Mouse (Mus musculus) midbrain, embryonic 11.5 days (tissue): ENCODE data around the gene Grpel1. TPM values are rescaled to one million over a fixed set of nuclear protein-coding genes. Genes with fewer than 3 reads are reported as not detected.

Experiments used
- ATAC-seq: fragments of 200-750 bp; cut with Nextera tagmentation; 2 replicates; pipeline ENCODE4 v1.8.0; 2017; ENCODE audit warnings: moderate TSS enrichment, moderate library complexity; ENCODE audit not compliant: low FRiP score
- DNase-seq: peaks from one replicate; pipeline ENCODE4 v3.0.0; 2015; ENCODE audit warnings: low spot score; ENCODE audit errors: missing footprints
- H3K27ac ChIP-seq: fragments of 300-500 bp; sonication (generic); 2 replicates; pipeline ENCODE4 v1.5.1; 2014; ENCODE audit warnings: low read depth, low read length
- H3K27me3 ChIP-seq: fragments of 300-500 bp; sonication (generic); 2 replicates; pipeline ENCODE4 v1.6.1; 2014; ENCODE audit warnings: mild to moderate bottlenecking, low read length, moderate library complexity, mixed read lengths; ENCODE audit not compliant: control insufficient read depth, insufficient read depth
- H3K36me3 ChIP-seq: fragments of 300-500 bp; sonication (generic); 2 replicates; pipeline ENCODE4 v1.6.1; 2014; ENCODE audit warnings: mild to moderate bottlenecking, low read length, moderate library complexity, mixed read lengths; ENCODE audit not compliant: control insufficient read depth, insufficient read depth
- H3K4me1 ChIP-seq: fragments of 300-500 bp; sonication (generic); 2 replicates; pipeline ENCODE4 v1.6.1; 2014; ENCODE audit warnings: low read length; ENCODE audit not compliant: control insufficient read depth, insufficient read depth
- H3K4me2 ChIP-seq: fragments of 300-500 bp; sonication (generic); 2 replicates; pipeline ENCODE4 v1.6.1; 2014; ENCODE audit warnings: mild to moderate bottlenecking, moderate library complexity
- H3K4me3 ChIP-seq: fragments of 300-500 bp; sonication (generic); 2 replicates; pipeline ENCODE4 v1.5.1; 2014; ENCODE audit warnings: low read depth, low read length
- H3K9ac ChIP-seq: fragments of 300-500 bp; sonication (generic); 2 replicates; pipeline ENCODE4 v1.6.1; 2014; ENCODE audit warnings: low read length
- H3K9me3 ChIP-seq: fragments of 300-500 bp; sonication (generic); 2 replicates; pipeline ENCODE4 v1.6.1; 2016; ENCODE audit warnings: low read length; ENCODE audit not compliant: control insufficient read depth
- WGBS: fragments of 180-500 bp; shearing (Covaris S2); extraction: QIAGEN DNeasy Blood & Tissue Kit; methylation state at CpG from one replicate; pipeline ENCODE4 v1.1.7; 2014; 5-methylcytosine and 5-hydroxymethylcytosine counted together
- polyA plus RNA-seq: library from polyadenylated mRNA; unstranded; fragments of >200 nt; fragmentation: Nextera tagmentation; extraction: Ambion mirVana; gene quantifications from 2 replicates; pipeline ENCODE4 v1.2.1, GENCODE M21; 2014

Gene Grpel1
- polyA plus RNA-seq, 1 experiment from 2014 or later, result 58.5 TPM

DNA sequence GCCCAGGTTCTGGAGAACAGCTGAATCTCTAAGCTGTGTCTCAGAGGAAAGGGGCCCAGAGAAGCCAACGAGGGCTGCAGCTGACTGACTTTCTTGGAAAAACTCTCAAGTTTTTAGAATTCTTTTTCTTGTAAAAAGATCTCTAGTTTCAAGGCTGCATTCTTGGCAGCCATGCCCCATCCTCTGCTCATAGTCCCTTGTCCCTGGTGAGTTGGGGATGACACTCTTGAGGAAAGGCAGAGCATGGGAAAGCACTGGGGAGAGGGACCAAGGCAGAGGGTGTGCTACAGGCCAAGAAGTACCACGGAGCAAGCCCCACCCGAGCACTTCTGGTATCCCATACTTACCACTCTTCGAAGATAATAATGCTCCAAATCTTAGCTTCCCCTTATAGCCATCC, 27.9 kb upstream of the Grpel1 start:
- H3K27me3 ChIP-seq, result no peaks in the 10 kb centered on the region
- no peak overlapping the region for H3K27ac ChIP-seq
- no peak overlapping the region for H3K4me3 ChIP-seq
- no peak for DNase-seq
- H3K4me1 ChIP-seq, result no peaks in the 10 kb centered on the region
- no peaks in the 10 kb centered on the region for H3K36me3 ChIP-seq
- WGBS, result 82% methylated on average over 4 of the region's 4 CpGs
- H3K9ac ChIP-seq, result no peak overlapping the region
- ATAC-seq, result no peak
- no peaks in the 10 kb centered on the region for H3K9me3 ChIP-seq
- no peak overlapping the region for H3K4me2 ChIP-seq

GRCm38 (mm10) chr5:36440741-36441140, 24.1 kb upstream of the Grpel1 start:
- no peaks in the 10 kb centered on the region for H3K27me3 ChIP-seq
- 80% methylated on average over 3 of the region's 3 CpGs for WGBS
- H3K4me1 ChIP-seq, result no peaks in the 10 kb centered on the region
- H3K4me3 ChIP-seq, result no peak overlapping the region
- ATAC-seq, result no peak
- no peak for DNase-seq
- no peaks in the 10 kb centered on the region for H3K36me3 ChIP-seq
- H3K27ac ChIP-seq, result no peak overlapping the region
- H3K4me2 ChIP-seq, result no peak overlapping the region
- H3K9me3 ChIP-seq, result no peaks in the 10 kb centered on the region
- H3K9ac ChIP-seq, result no peak overlapping the region

- no peak for ATAC-seq
- Histone ChIP-seq H3K9ac (no peak overlapping the region), H3K9me3 (no peaks in the 10 kb centered on the region), H3K4me3 (no peak overlapping the region), H3K36me3 (no peaks in the 10 kb centered on the region), H3K4me2 (no peak overlapping the region), H3K4me1 (no peaks in the 10 kb centered on the region), H3K27ac (no peak overlapping the region), H3K27me3 (no peaks in the 10 kb centered on the region)
- WGBS, result 67% methylated on average over 4 of the region's 4 CpGs
- no peak for DNase-seq
These were observed 20.2 kb upstream of the Grpel1 start for GRCm38 (mm10) chr5:36444611-36445010.

DNA sequence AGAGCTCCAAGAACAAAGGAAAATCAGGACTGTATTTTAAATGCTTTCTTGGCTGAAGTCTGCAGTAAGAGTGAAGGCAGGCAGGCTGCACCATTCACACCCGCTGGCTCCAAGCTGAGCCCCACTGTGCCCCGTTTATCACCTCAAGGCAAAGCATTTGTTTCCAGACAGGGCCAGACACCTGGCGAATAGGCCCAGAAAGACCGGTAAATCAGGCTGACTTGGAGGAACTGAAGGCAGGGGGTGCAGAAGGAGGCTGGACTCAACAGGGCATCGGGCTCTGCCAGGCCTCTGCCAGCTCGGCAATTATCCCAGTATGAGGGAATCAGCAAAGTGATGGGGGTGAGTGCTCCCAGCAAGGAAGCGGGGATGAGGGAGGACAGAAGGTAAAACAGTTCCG, 19.8 kb upstream of the Grpel1 start:
- DNase-seq, result no peak
- Histone ChIP-seq H3K9ac (no peak overlapping the region), H3K36me3 (no peaks in the 10 kb centered on the region), H3K27ac (no peak overlapping the region), H3K27me3 (no peaks in the 10 kb centered on the region), H3K4me2 (no peak overlapping the region), H3K4me3 (no peak overlapping the region), H3K9me3 (no peaks in the 10 kb centered on the region), H3K4me1 (no peaks in the 10 kb centered on the region)
- no peak for ATAC-seq
- WGBS, result 32% methylated on average over 8 of the region's 8 CpGs

GRCm38 (mm10) chr5:36446166-36446890, 18.5 kb upstream of the Grpel1 start:
- no peak overlapping the region for H3K4me3 ChIP-seq
- no peaks in the 10 kb centered on the region for H3K9me3 ChIP-seq
- no peak overlapping the region for H3K27ac ChIP-seq
- H3K4me1 ChIP-seq, result no peaks in the 10 kb centered on the region
- H3K36me3 ChIP-seq, result no peaks in the 10 kb centered on the region
- H3K4me2 ChIP-seq, result no peak overlapping the region
- no peak overlapping the region for H3K9ac ChIP-seq
- no peak for DNase-seq
- 54% methylated on average over 9 of the region's 9 CpGs for WGBS
- no peak for ATAC-seq
- H3K27me3 ChIP-seq, result no peaks in the 10 kb centered on the region

GRCm38 (mm10) chr5:36447872-36448271, 16.9 kb upstream of the Grpel1 start:
- Histone ChIP-seq H3K36me3 (no peaks in the 10 kb centered on the region), H3K9me3 (no peaks in the 10 kb centered on the region), H3K4me1 (no peaks in the 10 kb centered on the region), H3K4me3 (no peak overlapping the region), H3K9ac (no peak overlapping the region), H3K27ac (no peak overlapping the region), H3K4me2 (no peak overlapping the region), H3K27me3 (no peaks in the 10 kb centered on the region)
- WGBS, result 92% methylated on average over 12 of the region's 12 CpGs
- ATAC-seq (no peak), DNase-seq (no peak)

DNA sequence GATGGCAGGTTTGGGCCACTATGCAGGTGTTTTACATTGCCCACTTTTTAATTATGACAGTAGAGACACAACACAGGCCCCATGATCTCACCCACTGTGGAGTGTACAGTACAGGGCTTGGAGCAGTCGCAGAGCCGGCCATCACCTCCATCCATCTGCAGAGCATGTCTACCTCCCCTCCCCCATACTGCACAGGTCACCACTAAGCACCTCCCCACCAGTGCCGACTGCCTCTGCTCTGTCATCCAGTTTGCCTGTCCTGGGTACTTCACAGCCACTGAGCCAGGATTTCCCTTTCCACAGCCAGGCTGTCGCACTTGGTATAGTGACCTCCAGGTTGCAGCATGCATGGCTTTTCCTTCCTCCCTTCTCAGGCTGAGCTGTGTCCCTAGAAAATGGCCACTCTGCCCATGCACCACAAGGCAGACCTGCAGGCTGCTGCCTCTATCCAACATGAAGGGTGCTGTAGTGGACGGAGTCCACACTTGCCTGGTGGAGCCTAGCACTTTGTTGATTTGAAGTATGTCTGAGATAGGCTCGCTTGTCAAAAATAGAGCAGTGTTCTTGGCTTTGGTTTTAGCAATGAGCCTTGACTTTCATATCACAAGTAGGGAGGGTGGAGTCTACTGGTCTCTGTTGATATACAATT, 15.0 kb upstream of the Grpel1 start:
- no peaks in the 10 kb centered on the region for H3K4me1 ChIP-seq

DNA sequence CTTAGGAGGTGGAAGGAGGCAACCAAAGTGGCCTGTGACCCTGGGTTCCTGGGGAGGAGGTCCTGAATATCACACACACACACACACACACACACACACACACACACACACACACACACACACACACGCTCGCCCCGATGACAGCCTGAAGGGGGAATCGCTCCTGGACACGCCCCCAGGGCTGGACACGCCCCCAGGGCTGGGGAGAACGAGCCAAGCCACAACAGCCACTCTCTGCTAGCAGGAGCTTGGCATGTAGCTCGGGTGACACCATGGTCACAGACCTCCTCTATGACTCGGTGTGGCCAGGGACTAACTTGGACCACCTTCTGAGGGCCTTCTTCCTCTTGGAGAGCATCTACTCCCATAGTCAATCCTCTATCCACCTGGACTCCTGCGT, 13.7 kb upstream of the Grpel1 start:
- Histone ChIP-seq H3K27ac (no peak overlapping the region), H3K4me2 (no peak overlapping the region), H3K4me3 (no peak overlapping the region), H3K9ac (no peak overlapping the region), H3K27me3 (no peaks in the 10 kb centered on the region), H3K9me3 (no peaks in the 10 kb centered on the region), H3K4me1 (no peaks in the 10 kb centered on the region), H3K36me3 (no peaks in the 10 kb centered on the region)
- ATAC-seq, result no peak
- WGBS, result 20% methylated on average over 10 of the region's 10 CpGs
- peak; percentile 78 for DNase-seq

More for the DNA sequence above, 15.0 kb upstream of the Grpel1 start:
- ATAC-seq (no peak), DNase-seq (peak; percentile 31)
- no peaks in the 10 kb centered on the region for H3K9me3 ChIP-seq
- no peak overlapping the region for H3K4me3 ChIP-seq
- H3K4me2 ChIP-seq, result no peak overlapping the region
- H3K36me3 ChIP-seq, result no peaks in the 10 kb centered on the region
- H3K9ac ChIP-seq, result no peak overlapping the region
- WGBS, result 83% methylated on average over 6 of the region's 6 CpGs
- H3K27me3 ChIP-seq, result no peaks in the 10 kb centered on the region
- H3K27ac ChIP-seq, result no peak overlapping the region

DNA sequence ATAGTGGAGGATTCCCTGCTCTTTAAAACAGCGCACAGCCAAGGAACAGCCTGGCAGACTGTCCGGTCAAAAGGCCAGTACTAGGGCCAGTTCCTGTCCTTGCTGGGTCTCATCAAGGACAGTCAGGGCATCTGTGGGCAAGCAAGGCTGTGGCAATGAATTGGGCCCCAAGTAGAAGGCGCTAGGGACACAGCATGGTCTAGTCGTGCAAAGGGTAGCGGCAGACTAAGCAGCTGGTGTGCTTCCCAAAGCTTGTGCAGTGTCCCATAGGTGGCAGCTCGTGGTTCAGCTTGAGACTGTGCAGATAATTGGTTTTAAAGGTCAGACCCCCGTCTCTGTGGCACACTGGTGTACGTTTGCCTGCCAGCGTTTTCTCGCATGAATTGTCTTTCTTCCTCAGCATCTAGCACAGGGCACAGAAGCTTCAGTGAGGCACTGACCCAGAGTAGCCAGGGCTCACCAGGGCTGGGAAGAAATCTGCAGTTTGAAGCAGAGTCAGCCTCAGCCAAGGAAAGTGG, 12.9 kb upstream of the Grpel1 start:
- Histone ChIP-seq H3K36me3 (no peaks in the 10 kb centered on the region), H3K9ac (no peak overlapping the region), H3K4me1 (no peaks in the 10 kb centered on the region), H3K27ac (no peak overlapping the region), H3K4me2 (no peak overlapping the region), H3K4me3 (no peak overlapping the region), H3K27me3 (no peaks in the 10 kb centered on the region), H3K9me3 (no peaks in the 10 kb centered on the region)
- ATAC-seq (no peak), DNase-seq (peak; percentile 53)
- WGBS, result 74% methylated on average over 10 of the region's 10 CpGs
